Mouse (Mus musculus) telencephalon, adult 2 months (tissue): ENCODE measurements at regions not wholly inside any gene's neighbourhood (a gene's known extent, or its start where the extent isn't known, plus 50 kb on each side); places are given as distances from the start of the nearest gene placed in this dataset.

Experiments
- DNase-seq: peaks from one replicate; pipeline ENCODE4 v3.0.0-alpha.2; 2011; ENCODE audit warnings: low read depth, low spot score

DNA sequence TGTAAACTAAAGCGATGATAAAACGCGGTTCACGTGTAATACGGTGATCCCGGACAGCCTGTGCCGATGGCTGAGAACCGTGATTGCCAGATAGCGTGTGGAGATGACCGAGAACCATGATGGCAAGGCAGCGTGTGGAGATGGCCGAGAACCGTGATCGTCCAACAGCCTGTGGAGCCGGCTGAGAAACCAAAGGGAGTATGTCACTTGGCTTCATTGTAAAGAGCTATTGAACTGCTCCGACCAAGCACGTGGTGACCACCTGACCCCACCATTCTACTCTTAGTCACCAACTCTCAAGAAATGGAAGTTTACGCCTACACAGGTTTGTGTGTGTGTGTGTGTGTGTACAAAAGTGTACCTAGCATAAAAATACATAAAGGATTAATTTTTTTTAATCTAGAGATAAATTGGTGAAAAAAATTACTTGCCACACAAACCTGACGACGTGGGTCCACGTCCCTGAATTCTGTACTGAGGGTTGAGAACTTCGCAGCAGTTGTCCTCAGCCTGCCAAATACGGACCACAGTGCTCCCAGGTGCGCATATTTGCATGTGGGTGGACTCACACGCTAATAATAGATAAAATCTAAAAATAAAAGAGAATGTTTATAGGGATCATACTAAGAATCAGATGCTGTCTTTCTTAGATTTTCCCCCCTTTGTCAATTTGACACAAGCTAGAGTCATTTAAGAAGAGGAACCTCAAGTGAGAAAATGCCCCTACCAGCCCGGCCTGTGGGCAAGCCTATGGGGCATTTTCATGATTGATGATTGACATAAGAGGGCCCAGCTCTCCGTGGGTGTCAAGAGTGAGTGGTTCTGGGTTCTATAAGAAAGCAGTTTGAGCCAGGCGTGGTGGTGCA, 56.6 kb upstream of the Mef2a start:
- DNase-seq, result no peak

DNA sequence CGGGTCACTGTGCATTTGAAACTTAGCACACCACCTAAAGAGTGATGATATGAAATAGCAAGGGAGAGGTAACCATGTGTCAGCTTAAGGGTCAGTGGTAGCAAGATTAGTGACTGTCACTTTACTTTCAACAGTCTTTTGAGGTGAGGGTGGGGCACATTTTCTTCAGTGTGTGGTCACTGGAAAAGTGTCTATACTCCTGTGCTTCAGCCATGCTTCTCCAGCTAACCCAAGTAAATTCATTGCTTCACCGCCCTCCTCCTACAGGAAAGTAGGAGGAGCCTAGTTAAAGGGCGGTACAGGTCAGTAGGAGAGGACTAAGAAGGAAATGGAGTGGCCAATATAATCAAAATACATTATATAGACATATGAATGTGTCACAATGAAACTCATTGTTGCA, 55.7 kb upstream of the Mef2a start:
- DNase-seq, result no peak

DNA sequence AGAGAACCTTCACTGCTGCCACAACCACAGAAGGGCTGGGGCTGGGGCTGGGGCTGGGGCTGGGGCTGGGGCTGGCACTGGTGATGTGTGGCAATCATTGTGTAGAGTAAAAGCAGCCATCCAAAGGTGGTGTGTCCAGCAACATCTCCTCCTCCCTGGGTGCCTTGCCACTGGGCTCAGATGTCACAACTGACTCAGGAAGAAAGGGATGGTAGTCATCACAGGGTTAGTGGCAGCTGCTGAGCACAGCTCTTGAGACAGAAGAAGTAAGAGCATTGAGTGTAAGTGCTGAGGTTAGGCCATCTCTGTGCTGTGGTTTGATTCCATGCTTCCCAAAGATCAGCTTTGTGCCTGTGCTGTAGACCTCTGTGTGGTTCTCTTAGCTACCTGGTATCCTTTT, 53.4 kb upstream of the Mef2a start:
- DNase-seq, result no peak

DNA sequence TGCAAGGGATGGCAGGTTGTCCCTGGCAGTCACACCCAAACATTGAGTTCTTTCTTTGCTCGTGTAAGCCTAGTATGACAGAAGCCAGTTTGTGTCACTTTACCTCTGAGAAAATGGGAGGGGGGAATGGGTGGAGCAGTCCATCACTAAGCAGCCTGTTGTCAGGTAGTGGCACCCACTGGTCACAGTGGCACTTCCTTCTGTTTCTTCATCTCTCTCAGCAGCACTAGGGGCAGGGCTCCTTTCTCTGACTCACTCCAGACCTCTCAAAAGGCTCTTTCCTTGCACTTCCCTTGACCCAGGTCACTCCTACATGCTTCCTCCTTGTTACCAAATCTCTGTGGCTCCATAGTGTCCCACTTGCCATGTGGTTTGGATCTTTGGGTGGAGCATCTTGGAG, 52.9 kb upstream of the Mef2a start:
- DNase-seq, result no peak

DNA sequence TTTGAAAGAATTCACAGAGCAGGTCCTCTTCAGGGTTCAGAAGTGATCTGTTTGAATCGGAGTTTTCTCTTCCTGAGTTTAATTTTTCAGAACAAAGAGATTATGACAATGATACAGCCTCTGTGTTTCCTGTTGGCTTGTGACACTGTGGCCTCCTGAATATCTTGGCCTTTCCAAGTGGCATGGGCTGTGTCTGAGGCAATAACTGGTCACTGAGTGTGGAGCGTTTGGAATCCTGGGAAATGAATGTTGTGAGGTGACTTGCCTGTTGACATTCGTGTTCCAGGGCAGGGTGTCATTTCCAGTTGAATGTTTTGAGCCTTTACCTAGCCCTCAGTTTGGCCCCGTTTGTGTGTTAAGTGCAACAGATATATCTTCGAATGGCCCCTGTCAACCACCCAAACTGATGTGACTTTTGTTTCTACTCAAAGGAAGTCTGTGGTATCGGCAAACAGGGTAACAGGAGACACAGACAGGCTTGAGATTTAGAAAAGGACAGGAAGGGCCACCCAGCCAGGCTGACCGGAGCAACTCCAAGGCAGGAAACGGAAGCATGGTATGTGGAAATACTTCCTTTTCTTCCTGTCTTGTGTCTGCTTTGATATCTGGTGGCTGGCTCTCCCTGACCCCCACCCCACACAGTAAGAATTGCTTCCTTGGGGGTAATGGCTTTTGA, 52.3 kb upstream of the Mef2a start:
- no peak for DNase-seq
